Comparison of ENCODE assay signal across 15 mouse cellular contexts in genomic region chr11:33197673-33198072, GRCm38 (mm10). TPM values are rescaled to one million over a fixed set of nuclear protein-coding genes. Genes with fewer than 3 reads are reported as not detected.
DNase-seq lines count a peak whose midpoint lies in the region; ATAC-seq lines count a peak whose summit lies in the region.
"Had no signal": no experiment of that assay in that cellular context is flagged by ENCODE, and none has a peak within 500 bp of the region (broad histone marks: within the 10 kb centered on the region; RNA-seq: fewer than 3 reads in every experiment).

No protein-coding gene starts in this region.

- H3K27me3 ChIP-seq in hindbrain, embryonic 10.5 days (ENCODE audit: insufficient read depth, poor library complexity, severe bottlenecking): peaks cover 99% of the 10 kb centered on the region
- peaks cover 94% of the 10 kb centered on the region for H3K27me3 ChIP-seq in hindbrain, embryonic 11.5 days (ENCODE audit: control insufficient read depth, insufficient read depth, low read length)
- H3K27me3 ChIP-seq in hindbrain, embryonic 13.5 days: peaks cover 96% of the 10 kb centered on the region
- H3K27me3 ChIP-seq in neural tube, embryonic 12.5 days (replicated peaks): peaks cover 94% of the 10 kb centered on the region
- peaks cover 89% of the 10 kb centered on the region for H3K27me3 ChIP-seq in forebrain, embryonic 15.5 days
- peaks cover 98% of the 10 kb centered on the region for H3K27me3 ChIP-seq in forebrain, embryonic 12.5 days
- peaks cover 82% of the 10 kb centered on the region for H3K27me3 ChIP-seq in forebrain, embryonic 16.5 days (replicated peaks; ENCODE audit: control insufficient read depth, insufficient read depth, low read length)

- H3K9me3 ChIP-seq in hindbrain, embryonic 10.5 days: peaks cover 8% of the 10 kb centered on the region
- H3K9me3 ChIP-seq in hindbrain, embryonic 11.5 days (ENCODE audit: control insufficient read depth, low read length): no peaks in the 10 kb centered on the region
- no peaks in the 10 kb centered on the region; the same call in 1 of the 2 replicates for H3K9me3 ChIP-seq in hindbrain, embryonic 13.5 days
- H3K9me3 ChIP-seq in neural tube, embryonic 12.5 days: no peaks in the 10 kb centered on the region
- H3K9me3 ChIP-seq in forebrain, embryonic 15.5 days: 0 out of 2 replicates have a peak, but pooled peaks cover 2% of the 10 kb centered on the region
- 0 out of 2 replicates have a peak, but pooled peaks cover 3% of the 10 kb centered on the region for H3K9me3 ChIP-seq in forebrain, embryonic 12.5 days
- peaks cover 5% of the 10 kb centered on the region; the same call in 1 of the 2 replicates for H3K9me3 ChIP-seq in forebrain, embryonic 16.5 days (ENCODE audit: control insufficient read depth, low read length)

- H3K4me3 ChIP-seq in hindbrain, embryonic 10.5 days: peak overlapping the region; percentile 11; the same call in 1 of the 2 replicates
- H3K4me3 ChIP-seq in hindbrain, embryonic 11.5 days (ENCODE audit: low read depth, low read length): no peak overlapping the region
- peak overlapping the region; percentile 47 for H3K4me3 ChIP-seq in hindbrain, embryonic 13.5 days
- H3K4me3 ChIP-seq in neural tube, embryonic 12.5 days: no peak overlapping the region
- no peak overlapping the region for H3K4me3 ChIP-seq in forebrain, embryonic 15.5 days
- no peak overlapping the region for H3K4me3 ChIP-seq in forebrain, embryonic 12.5 days (replicated peaks)
- no peak overlapping the region for H3K4me3 ChIP-seq in forebrain, embryonic 16.5 days (replicated peaks; ENCODE audit: low read length)

- no peak overlapping the region for H3K4me2 ChIP-seq in hindbrain, embryonic 11.5 days (replicated peaks; ENCODE audit: low read depth, low read length)
- peak overlapping the region; percentile 52 for H3K4me2 ChIP-seq in hindbrain, embryonic 13.5 days
- peak overlapping the region; percentile 66 for H3K4me2 ChIP-seq in neural tube, embryonic 12.5 days (replicated peaks)
- H3K4me2 ChIP-seq in forebrain, embryonic 15.5 days (replicated peaks): no peak overlapping the region
- H3K4me2 ChIP-seq in forebrain, embryonic 12.5 days: no peak overlapping the region
- no peak overlapping the region for H3K4me2 ChIP-seq in forebrain, embryonic 16.5 days (ENCODE audit: low read length)

- ATAC-seq in hindbrain, embryonic 11.5 days (ENCODE audit: low FRiP score): no peak
- ATAC-seq in hindbrain, embryonic 13.5 days (ENCODE audit: low FRiP score): no peak
- ATAC-seq in neural tube, embryonic 12.5 days (ENCODE audit: low FRiP score, low read depth): no peak
- ATAC-seq in forebrain, embryonic 15.5 days (replicated peaks): no peak
- no peak for ATAC-seq in forebrain, embryonic 12.5 days (ENCODE audit: low FRiP score)
- no peak for ATAC-seq in forebrain, embryonic 16.5 days
- ATAC-seq: forebrain, postnatal 0 days had no signal

- no peak for DNase-seq in hindbrain, embryonic 10.5 days (ENCODE audit: low spot score)
- DNase-seq in hindbrain, embryonic 11.5 days (ENCODE audit: low spot score): no peak
- peak; percentile 66 for DNase-seq in cerebellum, adult 9-11 months
- DNase-seq: forebrain, postnatal 0 days; heart, postnatal 36 days; kidney, adult 18-20 months; kidney, postnatal 25 days; lung, postnatal 10 days; thymus, adult 2 months had no signal

- no peak overlapping the region for H3K9ac ChIP-seq in hindbrain, embryonic 11.5 days (ENCODE audit: low read depth, low read length)
- H3K9ac ChIP-seq in hindbrain, embryonic 13.5 days: peak overlapping the region; percentile 74; the same call in 1 of the 2 replicates
- no peak overlapping the region for H3K9ac ChIP-seq in neural tube, embryonic 12.5 days
- H3K9ac ChIP-seq in forebrain, embryonic 15.5 days (replicated peaks): no peak overlapping the region
- H3K9ac ChIP-seq in forebrain, embryonic 12.5 days: no peak overlapping the region
- no peak overlapping the region for H3K9ac ChIP-seq in forebrain, embryonic 16.5 days (replicated peaks; ENCODE audit: low read depth, low read length)
- H3K9ac ChIP-seq: forebrain, postnatal 0 days; liver, embryonic 14.5 days had no signal

- 9% methylated on average over 15 of the region's 15 CpGs for WGBS in hindbrain, embryonic 10.5 days
- WGBS in hindbrain, embryonic 11.5 days: 19% methylated on average over 15 of the region's 15 CpGs
- 16% methylated on average over 15 of the region's 15 CpGs for WGBS in hindbrain, embryonic 13.5 days
- 10% methylated on average over 15 of the region's 15 CpGs for WGBS in neural tube, embryonic 12.5 days
- WGBS in forebrain, embryonic 15.5 days: 17% methylated on average over 15 of the region's 15 CpGs
- 17% methylated on average over 15 of the region's 15 CpGs for WGBS in forebrain, embryonic 12.5 days
- WGBS in forebrain, embryonic 16.5 days: 9% methylated on average over 15 of the region's 15 CpGs

- H3K27ac ChIP-seq in hindbrain, embryonic 10.5 days: no peak overlapping the region
- H3K27ac ChIP-seq in hindbrain, embryonic 11.5 days (ENCODE audit: low read depth, low read length): no peak overlapping the region
- H3K27ac ChIP-seq in hindbrain, embryonic 13.5 days: peak overlapping the region; percentile 90
- H3K27ac ChIP-seq in neural tube, embryonic 12.5 days: no peak overlapping the region
- H3K27ac ChIP-seq in forebrain, embryonic 15.5 days (replicated peaks): no peak overlapping the region
- no peak overlapping the region for H3K27ac ChIP-seq in forebrain, embryonic 12.5 days
- H3K27ac ChIP-seq in forebrain, embryonic 16.5 days (ENCODE audit: low read length): no peak overlapping the region
- H3K27ac ChIP-seq: liver, embryonic 14.5 days had no signal

- H3K4me1 ChIP-seq in hindbrain, embryonic 10.5 days (replicated peaks): peaks cover 62% of the 10 kb centered on the region
- peaks cover 16% of the 10 kb centered on the region for H3K4me1 ChIP-seq in hindbrain, embryonic 11.5 days (replicated peaks; ENCODE audit: control insufficient read depth, insufficient read depth, low read length)
- H3K4me1 ChIP-seq in hindbrain, embryonic 13.5 days (replicated peaks): peaks cover 50% of the 10 kb centered on the region
- peaks cover 25% of the 10 kb centered on the region for H3K4me1 ChIP-seq in neural tube, embryonic 12.5 days
- peaks cover 36% of the 10 kb centered on the region for H3K4me1 ChIP-seq in forebrain, embryonic 15.5 days
- peaks cover 29% of the 10 kb centered on the region for H3K4me1 ChIP-seq in forebrain, embryonic 12.5 days
- H3K4me1 ChIP-seq in forebrain, embryonic 16.5 days (replicated peaks; ENCODE audit: control insufficient read depth, insufficient read depth, low read length): peaks cover 20% of the 10 kb centered on the region

- no peaks in the 10 kb centered on the region for H3K36me3 ChIP-seq in hindbrain, embryonic 10.5 days
- H3K36me3 ChIP-seq in hindbrain, embryonic 11.5 days (ENCODE audit: control insufficient read depth, insufficient read depth, low read length): no peaks in the 10 kb centered on the region
- no peaks in the 10 kb centered on the region for H3K36me3 ChIP-seq in hindbrain, embryonic 13.5 days
- no peaks in the 10 kb centered on the region for H3K36me3 ChIP-seq in neural tube, embryonic 12.5 days
- no peaks in the 10 kb centered on the region for H3K36me3 ChIP-seq in forebrain, embryonic 15.5 days
- H3K36me3 ChIP-seq in forebrain, embryonic 12.5 days (replicated peaks): no peaks in the 10 kb centered on the region
- H3K36me3 ChIP-seq in forebrain, embryonic 16.5 days (ENCODE audit: control insufficient read depth, insufficient read depth): no peaks in the 10 kb centered on the region

RNA-seq across cellular contexts. Expression of gene Tlx3, which starts 5.7 kb away (rescaled TPM):
- polyA plus RNA-seq in hindbrain, embryonic 10.5 days (2016; fragmentation: Nextera tagmentation; extraction: Ambion mirVana): 11.9 and 17.9 TPM in 2 replicates
- polyA plus RNA-seq in hindbrain, embryonic 11.5 days (2014; fragmentation: Nextera tagmentation; extraction: Ambion mirVana): 12.9 and 19.0 TPM in 2 replicates
- polyA plus RNA-seq in hindbrain, embryonic 13.5 days (2015; fragmentation: Nextera tagmentation; extraction: Ambion mirVana): 20.2 and 29.0 TPM in 2 replicates
- 64.6 and 83.5 TPM in 2 replicates for polyA plus RNA-seq in neural tube, embryonic 12.5 days (2016; fragmentation: Nextera tagmentation; extraction: Ambion mirVana)
- 0.18 TPM in 1 of 2 replicates, not detected in the other for polyA plus RNA-seq in forebrain, embryonic 15.5 days (2015; fragmentation: Nextera tagmentation; extraction: Ambion mirVana)
- polyA plus RNA-seq in forebrain, embryonic 12.5 days (2016; fragmentation: Nextera tagmentation; extraction: Ambion mirVana): 0.32 TPM in 1 of 2 replicates, not detected in the other
- polyA plus RNA-seq in forebrain, embryonic 16.5 days (2015; fragmentation: Nextera tagmentation; extraction: Ambion mirVana): not detected in 2 replicates
- polyA plus RNA-seq: forebrain, postnatal 0 days; liver, embryonic 14.5 days had no signal

RNA-seq across cellular contexts. Expression of gene Npm1, which starts 34.7 kb away (rescaled TPM):
- 691 and 1,253 TPM in 2 replicates for polyA plus RNA-seq in hindbrain, embryonic 10.5 days (2016; fragmentation: Nextera tagmentation; extraction: Ambion mirVana)
- polyA plus RNA-seq in hindbrain, embryonic 11.5 days (2014; fragmentation: Nextera tagmentation; extraction: Ambion mirVana): 962 and 974 TPM in 2 replicates
- polyA plus RNA-seq in hindbrain, embryonic 13.5 days (2015; fragmentation: Nextera tagmentation; extraction: Ambion mirVana): 542 and 556 TPM in 2 replicates
- 614 and 622 TPM in 2 replicates for polyA plus RNA-seq in neural tube, embryonic 12.5 days (2016; fragmentation: Nextera tagmentation; extraction: Ambion mirVana)
- 492 and 513 TPM in 2 replicates for polyA plus RNA-seq in forebrain, embryonic 15.5 days (2015; fragmentation: Nextera tagmentation; extraction: Ambion mirVana)
- 790 and 820 TPM in 2 replicates for polyA plus RNA-seq in forebrain, embryonic 12.5 days (2016; fragmentation: Nextera tagmentation; extraction: Ambion mirVana)
- 479 and 511 TPM in 2 replicates for polyA plus RNA-seq in forebrain, embryonic 16.5 days (2015; fragmentation: Nextera tagmentation; extraction: Ambion mirVana)

RNA-seq across cellular contexts. Expression of gene Fgf18, which starts 50.5 kb away (rescaled TPM):
- polyA plus RNA-seq in hindbrain, embryonic 10.5 days (2016; fragmentation: Nextera tagmentation; extraction: Ambion mirVana): 5.9 and 7.7 TPM in 2 replicates
- polyA plus RNA-seq in hindbrain, embryonic 11.5 days (2014; fragmentation: Nextera tagmentation; extraction: Ambion mirVana): 6.4 and 8.1 TPM in 2 replicates
- 4.8 and 5.0 TPM in 2 replicates for polyA plus RNA-seq in hindbrain, embryonic 13.5 days (2015; fragmentation: Nextera tagmentation; extraction: Ambion mirVana)
- 9.2 and 12.9 TPM in 2 replicates for polyA plus RNA-seq in neural tube, embryonic 12.5 days (2016; fragmentation: Nextera tagmentation; extraction: Ambion mirVana)
- polyA plus RNA-seq in forebrain, embryonic 15.5 days (2015; fragmentation: Nextera tagmentation; extraction: Ambion mirVana): 3.0 and 4.3 TPM in 2 replicates
- 2.1 and 2.4 TPM in 2 replicates for polyA plus RNA-seq in forebrain, embryonic 12.5 days (2016; fragmentation: Nextera tagmentation; extraction: Ambion mirVana)
- 3.8 and 4.3 TPM in 2 replicates for polyA plus RNA-seq in forebrain, embryonic 16.5 days (2015; fragmentation: Nextera tagmentation; extraction: Ambion mirVana)

Comparison
In these comparisons a context has a peak if more than half of its experiments do, and no peak if none do; other contexts are left out.
1. H3K4me3 ChIP-seq: peak in hindbrain, embryonic 10.5 days (single experiment) and hindbrain, embryonic 13.5 days (single experiment); none in hindbrain, embryonic 11.5 days (single experiment), neural tube, embryonic 12.5 days (single experiment), forebrain, embryonic 15.5 days (single experiment), forebrain, embryonic 12.5 days (single experiment) and forebrain, embryonic 16.5 days (single experiment).
2. H3K4me2 ChIP-seq: peak in hindbrain, embryonic 13.5 days (single experiment) and neural tube, embryonic 12.5 days (single experiment); none in hindbrain, embryonic 11.5 days (single experiment), forebrain, embryonic 15.5 days (single experiment), forebrain, embryonic 12.5 days (single experiment) and forebrain, embryonic 16.5 days (single experiment).